Mouse (Mus musculus): ENCODE data around the gene Myct1.

The Myct1 gene

GRCm38 (mm10) chr10:5593464-5593863, at the start of gene Myct1:
TSS of gene Myct1 (plus strand) at chr10:5593775.
- DNase-seq (ENCODE audit: low spot score), result peak; percentile 62

GRCm38 (mm10) chr10:5546428-5546827, 47.1 kb upstream of the Myct1 start:
- DNase-seq (ENCODE audit: low spot score), result no peak

- no peak for DNase-seq (ENCODE audit: low spot score)
Observed at GRCm38 (mm10) chr10:5547769-5548168, 45.8 kb upstream of the Myct1 start.

DNA sequence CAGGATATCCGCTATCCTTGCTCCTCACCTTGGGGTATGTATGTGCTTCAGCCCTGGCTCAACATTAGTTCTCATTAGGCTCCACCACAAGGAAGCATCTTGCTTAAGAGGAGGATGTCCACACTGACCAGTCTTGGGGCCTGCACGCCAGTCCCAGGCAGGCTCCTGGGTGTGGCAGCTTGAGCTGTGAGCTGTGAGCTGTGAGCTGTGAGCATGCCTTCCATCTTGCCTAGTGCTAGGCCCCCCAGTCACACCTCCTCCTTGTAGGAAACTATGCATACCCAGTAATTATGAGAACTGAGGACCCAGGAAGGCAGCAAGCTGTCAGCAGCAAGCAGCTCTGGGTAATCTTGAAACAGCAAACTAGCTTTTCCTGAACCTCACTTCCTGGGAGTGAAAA, 44.9 kb upstream of the Myct1 start:
- DNase-seq (ENCODE audit: low spot score), result peak; percentile 16

- peak; percentile 43 for DNase-seq (ENCODE audit: low spot score)
Observed at GRCm38 (mm10) chr10:5549871-5550167, 43.8 kb upstream of the Myct1 start.

- peak; percentile 38 for DNase-seq (ENCODE audit: low spot score)
Observed at GRCm38 (mm10) chr10:5550168-5551021, 43.2 kb upstream of the Myct1 start.

DNA sequence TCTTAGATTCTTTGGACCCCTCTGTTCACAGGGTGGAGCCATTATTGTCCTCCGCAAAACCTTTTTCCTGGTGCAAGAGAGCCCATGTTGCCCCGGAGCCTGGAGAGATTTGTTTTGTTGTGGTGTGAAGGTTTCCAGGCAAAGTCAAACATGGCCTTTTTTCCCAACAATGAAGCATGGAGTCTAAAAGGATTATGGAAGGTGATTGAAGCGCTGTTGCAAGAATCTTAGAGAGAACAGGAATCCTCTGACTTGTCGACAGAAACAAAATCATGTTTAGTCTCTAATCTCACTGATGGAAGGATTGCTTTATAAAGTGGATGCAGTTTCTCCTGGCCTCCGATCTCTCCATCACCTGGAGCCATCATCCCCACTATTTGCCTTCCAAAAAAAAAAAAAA, 42.2 kb upstream of the Myct1 start, which contains the start of gene Syne1:
Gene Syne1 (minus strand): TSS at position 101 of the 400 bp plus-strand sequence.
- no peak for DNase-seq (ENCODE audit: low spot score)

DNA sequence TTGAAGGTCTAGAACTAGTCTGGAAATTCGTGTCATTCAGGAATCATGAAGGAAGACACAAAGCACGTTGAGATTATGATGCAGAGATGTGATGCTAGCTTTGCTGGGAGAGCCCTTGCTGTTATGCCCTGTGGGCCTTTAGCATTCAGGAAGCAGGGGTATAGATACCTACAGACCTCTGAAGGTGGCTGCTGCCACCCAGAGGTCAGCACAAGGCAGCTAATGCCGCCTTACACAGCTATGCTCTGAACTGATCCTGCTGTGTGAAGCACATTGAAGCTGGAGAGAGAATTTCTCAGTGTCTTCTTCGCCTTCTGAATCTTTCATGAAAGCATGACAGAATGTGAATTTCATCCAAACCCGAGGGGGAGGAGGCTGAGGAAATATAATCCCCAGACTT, 38.6 kb upstream of the Myct1 start:
- peak; percentile 15 for DNase-seq (ENCODE audit: low spot score)

GRCm38 (mm10) chr10:5558808-5559207, 34.8 kb upstream of the Myct1 start:
- DNase-seq (ENCODE audit: low spot score), result no peak

- DNase-seq (ENCODE audit: low spot score), result no peak
Observed at GRCm38 (mm10) chr10:5560526-5560925, 33.0 kb upstream of the Myct1 start.

GRCm38 (mm10) chr10:5561706-5562105, 31.9 kb upstream of the Myct1 start:
- DNase-seq (ENCODE audit: low spot score), result no peak

GRCm38 (mm10) chr10:5568991-5569390, 24.6 kb upstream of the Myct1 start:
- no peak for DNase-seq (ENCODE audit: low spot score)

- no peak for DNase-seq (ENCODE audit: low spot score)
Observed at GRCm38 (mm10) chr10:5570059-5570458, 23.5 kb upstream of the Myct1 start.

- no peak for DNase-seq (ENCODE audit: low spot score)
Observed at GRCm38 (mm10) chr10:5571332-5571731, 22.2 kb upstream of the Myct1 start.

DNA sequence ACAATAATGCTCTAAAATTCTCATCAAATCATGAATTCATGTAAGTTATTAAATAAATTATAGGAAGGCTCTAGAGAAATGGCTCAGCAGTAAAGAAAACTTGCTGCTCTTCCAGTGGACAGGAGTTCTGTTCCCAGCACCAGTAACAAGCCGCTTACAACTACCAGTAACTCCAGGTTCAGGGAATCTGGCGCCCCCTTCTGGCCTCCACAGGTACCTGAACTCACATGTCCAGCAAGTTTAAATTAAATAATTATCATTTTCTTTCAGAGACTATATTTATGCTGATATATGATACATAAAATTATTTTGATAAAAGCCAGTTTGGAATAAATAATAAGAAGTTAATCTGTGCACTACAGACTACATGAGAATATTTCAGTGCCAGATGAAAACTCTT, 20.2 kb upstream of the Myct1 start:
- DNase-seq (ENCODE audit: low spot score), result no peak

- DNase-seq (ENCODE audit: low spot score), result no peak
Observed at GRCm38 (mm10) chr10:5591061-5591460, 2.5 kb upstream of the Myct1 start.

DNA sequence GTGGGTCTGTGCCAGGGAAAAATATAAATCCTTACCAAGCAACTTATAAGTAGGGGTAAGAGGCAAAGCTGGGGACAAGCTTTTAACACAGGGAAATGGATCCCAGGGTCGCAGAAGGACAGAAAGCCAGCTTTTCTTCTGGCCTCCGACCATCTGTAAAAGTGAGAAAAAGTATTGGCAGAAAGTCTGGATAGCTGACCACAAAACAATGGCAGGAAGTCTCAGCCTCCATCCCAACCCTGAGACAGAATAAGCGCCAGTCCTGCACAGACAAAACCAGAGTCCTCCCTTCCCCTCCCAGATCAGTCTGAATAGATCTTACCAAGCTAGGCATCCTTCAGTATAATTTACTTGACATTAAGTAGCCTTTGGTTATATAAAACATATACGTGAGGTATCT, 1.6 kb upstream of the Myct1 start:
- peak; percentile 49 for DNase-seq (ENCODE audit: low spot score)

- no peak for DNase-seq (ENCODE audit: low spot score)
Observed at GRCm38 (mm10) chr10:5594457-5594856, 882 bp downstream of the Myct1 start.

DNA sequence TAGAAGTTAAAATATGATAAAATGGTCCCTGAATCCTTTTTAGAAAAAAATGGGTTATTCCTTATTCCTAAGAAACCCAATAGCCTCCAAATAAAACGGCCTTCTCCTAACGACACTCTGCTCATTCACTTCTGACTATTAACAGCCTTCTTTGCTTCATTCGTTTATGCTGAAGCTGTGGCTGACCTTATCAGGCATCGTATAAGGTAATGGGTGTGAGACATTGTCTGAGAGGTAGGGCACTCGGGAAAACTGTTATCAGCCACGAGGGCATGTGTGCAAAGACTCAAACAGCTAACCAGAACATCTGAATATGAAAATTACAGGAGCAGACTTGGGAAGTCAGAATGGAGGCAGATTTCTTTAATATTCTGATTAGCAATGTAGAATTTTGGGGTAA, 3.0 kb downstream of the Myct1 start:
- no peak for DNase-seq (ENCODE audit: low spot score)

- DNase-seq (ENCODE audit: low spot score), result peak; percentile 70
Observed at GRCm38 (mm10) chr10:5600123-5600522, 6.5 kb downstream of the Myct1 start.

DNA sequence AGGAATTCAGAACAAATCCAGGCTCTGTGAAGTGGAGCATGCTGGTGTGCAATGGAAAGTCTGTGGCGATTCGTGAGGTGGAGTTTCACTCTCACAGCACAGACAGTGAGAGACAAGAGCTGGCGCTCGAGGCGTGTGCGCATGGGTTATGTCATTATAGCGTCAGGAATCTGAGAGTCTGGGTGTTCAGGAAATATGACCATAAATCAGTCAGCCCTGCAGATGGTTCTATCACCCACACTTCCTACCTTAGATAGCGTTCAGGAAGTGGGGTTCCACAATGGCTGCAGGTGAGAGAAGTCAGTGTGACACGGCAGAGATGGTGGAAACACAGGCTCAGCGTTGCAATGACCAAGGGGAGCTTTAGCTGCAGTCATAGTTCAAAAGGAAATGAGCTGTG, 9.9 kb downstream of the Myct1 start:
- DNase-seq (ENCODE audit: low spot score), result no peak

- DNase-seq (ENCODE audit: low spot score), result no peak
Observed at GRCm38 (mm10) chr10:5604371-5604770, 10.8 kb downstream of the Myct1 start.

- DNase-seq (ENCODE audit: low spot score), result no peak
Observed at GRCm38 (mm10) chr10:5608874-5609273, 15.3 kb downstream of the Myct1 start.

All from lung, postnatal 25 days (tissue).